Mouse (Mus musculus): ENCODE measurements around the gene Ttll11. TPM values are rescaled to one million over a fixed set of nuclear protein-coding genes. Genes with fewer than 3 reads are reported as not detected.

The Ttll11 gene
- polyA plus RNA-seq, 1 experiment from 2014 or later, result 6.0 TPM

DNA sequence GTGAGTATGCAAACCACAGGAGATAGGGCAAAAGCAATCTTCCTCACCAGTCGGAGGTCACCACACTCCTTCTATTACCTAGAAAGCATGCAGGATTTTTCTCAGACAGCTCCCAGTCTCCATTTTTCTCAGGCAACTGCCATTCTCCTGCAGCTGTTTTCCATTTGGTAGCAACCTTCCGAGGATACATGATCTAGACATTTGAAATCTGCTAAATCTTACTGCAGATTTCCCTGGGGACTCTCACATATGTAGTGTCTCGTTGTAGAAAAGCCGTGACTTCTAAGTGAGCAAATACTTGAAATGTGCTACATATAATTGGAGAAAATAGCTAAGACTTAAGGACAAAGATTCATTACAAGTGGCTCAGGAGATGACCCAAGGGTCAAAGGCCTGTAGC lies 151.8 kb downstream of the Ttll11 start:
- Histone ChIP-seq H3K4me3 (no peak overlapping the region), H3K27me3 (replicated peaks) (no peaks in the 10 kb centered on the region), H3K4me2 (replicated peaks) (no peak overlapping the region), H3K27ac (no peak overlapping the region), H3K9ac (no peak overlapping the region), H3K36me3 (no peaks in the 10 kb centered on the region), H3K4me1 (no peaks in the 10 kb centered on the region), H3K9me3 (no peaks in the 10 kb centered on the region)
- ATAC-seq (ENCODE audit: low FRiP score, low read depth), result no peak
- WGBS, result 71% methylated on average over 4 of the region's 4 CpGs

DNA sequence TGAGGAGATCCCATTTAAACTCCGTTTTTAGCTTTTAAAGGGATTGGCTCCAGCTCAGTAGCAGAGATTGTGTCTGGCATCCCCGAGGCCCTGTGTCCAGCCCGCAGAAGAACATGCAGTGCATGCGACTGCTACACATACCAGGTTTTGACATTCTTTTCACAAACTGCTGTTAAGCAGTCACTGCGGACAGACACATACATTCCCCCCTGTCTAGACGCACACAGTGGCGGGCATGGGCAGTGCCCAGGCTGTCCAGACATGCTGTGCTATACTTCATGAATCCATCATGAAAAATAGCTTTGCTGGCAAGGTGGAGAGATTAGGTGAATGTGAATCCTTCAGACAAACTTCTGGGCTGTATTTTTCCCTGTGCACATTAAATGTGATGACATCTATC lies 154.6 kb downstream of the Ttll11 start:
- 79% methylated on average over 7 of the region's 7 CpGs for WGBS
- H3K9ac ChIP-seq, result no peak overlapping the region
- H3K4me1 ChIP-seq, result no peaks in the 10 kb centered on the region
- H3K4me3 ChIP-seq, result no peak overlapping the region
- H3K9me3 ChIP-seq, result no peaks in the 10 kb centered on the region
- H3K4me2 ChIP-seq (replicated peaks), result no peak overlapping the region
- no peak for ATAC-seq (ENCODE audit: low FRiP score, low read depth)
- H3K27me3 ChIP-seq (replicated peaks), result no peaks in the 10 kb centered on the region
- H3K27ac ChIP-seq, result no peak overlapping the region
- no peaks in the 10 kb centered on the region for H3K36me3 ChIP-seq

DNA sequence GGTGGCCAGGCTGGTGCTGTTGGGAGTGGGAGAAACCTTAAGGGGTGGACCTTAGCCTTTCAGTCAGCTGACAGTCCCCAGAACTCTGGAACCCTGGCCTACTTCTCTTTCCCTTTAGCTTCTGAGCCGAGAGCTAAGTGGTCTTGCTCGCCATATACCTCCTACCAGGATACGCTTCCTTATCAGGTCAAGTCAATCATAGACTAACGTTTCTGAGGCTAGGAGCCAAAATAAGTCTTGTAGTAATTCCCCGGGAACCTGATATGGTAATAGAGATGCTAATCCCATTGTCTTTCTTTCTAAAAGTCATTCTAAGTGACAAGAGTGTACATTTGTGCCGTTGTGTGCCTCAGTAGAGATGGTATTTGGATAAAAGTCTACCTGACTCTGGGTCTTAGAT lies 156.1 kb downstream of the Ttll11 start:
- ATAC-seq (ENCODE audit: low FRiP score, low read depth), result no peak
- H3K9ac ChIP-seq, result no peak overlapping the region
- WGBS, result 84% methylated on average over 6 of the region's 6 CpGs
- no peaks in the 10 kb centered on the region for H3K27me3 ChIP-seq (replicated peaks)
- no peaks in the 10 kb centered on the region for H3K36me3 ChIP-seq
- H3K27ac ChIP-seq, result no peak overlapping the region
- no peak overlapping the region for H3K4me3 ChIP-seq
- H3K4me1 ChIP-seq, result no peaks in the 10 kb centered on the region
- H3K4me2 ChIP-seq (replicated peaks), result no peak overlapping the region
- H3K9me3 ChIP-seq, result no peaks in the 10 kb centered on the region

DNA sequence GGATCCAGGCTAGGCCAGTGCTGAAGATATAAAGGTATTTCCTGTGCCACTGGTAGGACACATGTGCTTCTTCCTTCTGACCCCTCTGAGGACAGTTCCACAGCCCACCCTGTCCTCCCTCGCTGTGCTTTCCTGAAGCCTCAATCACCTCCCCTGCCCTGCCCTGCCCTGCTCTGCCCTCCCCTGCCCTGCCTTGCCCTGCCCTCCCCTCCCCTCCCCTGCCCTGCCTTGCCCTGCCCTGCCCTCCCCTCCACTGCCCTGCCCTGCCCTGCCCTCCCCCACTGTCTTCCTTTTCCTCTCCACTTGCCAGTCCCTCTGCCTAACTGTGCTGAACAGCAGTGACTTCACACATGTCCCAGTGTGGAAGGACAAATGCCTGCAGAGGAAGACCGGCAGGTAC lies 160.8 kb downstream of the Ttll11 start:
- no peak overlapping the region for H3K4me3 ChIP-seq
- WGBS, result 83% methylated on average over 2 of the region's 2 CpGs
- no peaks in the 10 kb centered on the region for H3K27me3 ChIP-seq (replicated peaks)
- no peaks in the 10 kb centered on the region for H3K9me3 ChIP-seq
- no peaks in the 10 kb centered on the region for H3K4me1 ChIP-seq
- H3K4me2 ChIP-seq (replicated peaks), result no peak overlapping the region
- H3K27ac ChIP-seq, result no peak overlapping the region
- H3K36me3 ChIP-seq, result no peaks in the 10 kb centered on the region
- ATAC-seq (ENCODE audit: low FRiP score, low read depth), result no peak
- H3K9ac ChIP-seq, result no peak overlapping the region

DNA sequence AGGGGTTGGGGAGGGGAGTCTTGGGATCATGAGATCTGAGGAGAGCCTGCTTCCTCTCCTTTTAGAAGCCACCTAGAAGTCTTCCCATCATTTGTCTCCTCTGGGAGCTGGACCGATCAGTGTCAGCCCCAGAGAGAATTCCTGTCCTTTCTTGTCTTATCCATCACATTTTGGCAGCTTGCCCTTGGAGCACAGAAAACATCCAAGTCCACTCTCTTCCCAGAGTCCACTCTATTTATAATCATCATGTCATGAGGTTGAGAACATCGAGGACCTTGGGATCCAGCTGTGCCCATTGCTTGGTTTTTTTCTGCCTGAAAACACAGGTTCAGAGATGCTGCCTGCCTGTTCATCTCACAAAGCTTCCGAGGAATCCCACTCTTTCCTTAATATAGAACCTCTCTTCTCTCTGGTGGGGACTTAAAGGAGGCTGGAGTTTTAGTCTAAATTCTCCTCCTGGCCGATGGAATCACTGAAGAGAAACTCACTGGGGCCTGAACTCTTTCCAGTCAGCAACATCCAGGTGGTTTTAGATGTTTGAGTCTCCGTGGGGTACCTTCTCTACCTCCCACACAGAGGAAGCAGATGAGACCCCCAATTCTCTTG lies 163.6 kb downstream of the Ttll11 start:
- Histone ChIP-seq H3K27me3 (replicated peaks) (no peaks in the 10 kb centered on the region), H3K4me1 (no peaks in the 10 kb centered on the region), H3K4me3 (no peak overlapping the region), H3K9me3 (no peaks in the 10 kb centered on the region), H3K9ac (no peak overlapping the region), H3K27ac (no peak overlapping the region), H3K4me2 (replicated peaks) (no peak overlapping the region), H3K36me3 (no peaks in the 10 kb centered on the region)
- 81% methylated on average over 5 of the region's 5 CpGs for WGBS
- ATAC-seq (ENCODE audit: low FRiP score, low read depth), result no peak

DNA sequence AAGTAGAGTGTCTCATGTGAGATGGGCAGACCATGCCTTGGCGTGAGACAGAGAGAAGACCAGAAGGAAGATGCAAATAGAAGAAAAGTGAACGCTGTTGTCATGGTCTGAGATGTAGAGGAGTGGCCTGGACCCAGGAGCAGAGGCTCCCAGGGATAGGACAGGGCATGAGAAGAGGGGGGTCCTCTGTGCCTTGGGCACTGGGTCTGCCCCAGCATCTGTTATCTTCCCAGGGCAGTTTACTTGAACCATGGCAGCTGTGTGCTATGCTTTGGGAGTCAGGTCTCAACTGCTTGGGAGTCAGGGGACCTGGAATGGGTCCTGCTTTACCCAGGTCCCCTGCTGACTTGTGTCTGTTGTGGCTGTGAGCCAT lies 167.2 kb downstream of the Ttll11 start:
- ATAC-seq (ENCODE audit: low FRiP score, low read depth), result no peak
- H3K4me3 ChIP-seq, result no peak overlapping the region
- H3K9ac ChIP-seq, result no peak overlapping the region
- H3K27ac ChIP-seq, result no peak overlapping the region
- WGBS, result 85% methylated on average over 2 of the region's 2 CpGs
- peaks cover 4% of the 10 kb centered on the region; the same call in 1 of the 2 replicates for H3K4me1 ChIP-seq
- H3K4me2 ChIP-seq (replicated peaks), result no peak overlapping the region
- no peaks in the 10 kb centered on the region for H3K27me3 ChIP-seq (replicated peaks)
- H3K36me3 ChIP-seq, result no peaks in the 10 kb centered on the region
- H3K9me3 ChIP-seq, result no peaks in the 10 kb centered on the region

DNA sequence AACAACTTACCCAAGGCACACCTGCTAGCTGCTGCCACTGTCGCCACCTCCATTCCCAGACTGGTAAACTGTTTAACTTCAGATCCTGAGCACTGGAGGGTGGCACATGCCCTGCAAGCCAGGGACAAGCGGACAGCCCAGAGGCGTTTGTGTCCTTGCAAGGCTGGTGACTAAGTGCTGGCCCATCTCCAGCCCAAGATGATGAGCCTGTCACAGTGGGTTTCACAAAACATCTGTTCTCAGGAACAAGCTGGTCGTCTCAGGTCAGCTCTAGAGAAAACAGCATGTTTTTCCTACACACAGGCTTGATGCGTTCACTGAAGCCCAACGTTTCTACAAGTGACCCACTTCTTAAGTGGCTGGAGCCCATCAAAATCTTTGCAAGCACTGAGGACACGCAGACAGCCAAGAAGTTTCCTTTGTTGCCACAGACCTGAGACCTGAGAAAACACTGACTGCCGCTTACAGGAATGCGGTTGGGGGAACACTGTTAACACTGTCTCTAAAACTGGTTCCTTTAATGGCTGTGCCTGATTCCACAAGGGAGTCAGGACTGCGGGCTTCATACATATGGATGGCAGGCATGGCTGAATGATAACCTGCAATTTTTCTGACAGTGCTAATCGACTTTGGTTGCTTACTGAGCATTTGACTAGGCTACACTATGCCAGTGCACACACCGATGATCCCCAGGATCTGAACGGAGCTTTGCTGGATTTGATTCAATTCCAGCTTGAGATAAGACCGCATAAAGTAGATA lies 167.7 kb downstream of the Ttll11 start:
- H3K36me3 ChIP-seq, result no peaks in the 10 kb centered on the region
- H3K4me3 ChIP-seq, result no peak overlapping the region
- H3K4me2 ChIP-seq (replicated peaks), result no peak overlapping the region
- no peaks in the 10 kb centered on the region for H3K9me3 ChIP-seq
- no peaks in the 10 kb centered on the region for H3K27me3 ChIP-seq (replicated peaks)
- H3K27ac ChIP-seq, result no peak overlapping the region
- WGBS, result 75% methylated on average over 14 of the region's 14 CpGs
- ATAC-seq (ENCODE audit: low FRiP score, low read depth), result no peak
- H3K4me1 ChIP-seq, result peaks cover 4% of the 10 kb centered on the region; the same call in 1 of the 2 replicates
- no peak overlapping the region for H3K9ac ChIP-seq

DNA sequence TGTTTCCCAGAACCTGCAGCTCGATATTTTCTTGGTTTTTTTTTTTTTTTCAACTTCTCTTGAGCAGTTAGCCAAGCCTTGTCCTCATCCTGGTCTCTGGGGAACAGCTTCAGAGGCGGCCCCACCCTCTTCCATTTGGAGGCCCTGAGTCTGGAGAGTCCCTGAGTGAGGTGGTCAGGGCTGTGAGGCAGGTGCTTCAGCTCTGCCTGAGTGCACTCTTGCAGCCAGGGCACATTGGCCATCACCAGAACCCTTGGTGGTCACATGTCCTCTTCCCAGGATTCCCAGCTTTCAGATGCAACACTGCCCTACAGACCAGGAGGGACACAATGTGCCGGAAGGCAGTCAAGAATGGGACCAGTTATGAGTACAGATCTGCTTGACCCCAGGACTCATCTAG lies 169.7 kb downstream of the Ttll11 start:
- WGBS, result 85% methylated on average over 3 of the region's 3 CpGs
- H3K36me3 ChIP-seq, result no peaks in the 10 kb centered on the region
- H3K27ac ChIP-seq, result no peak overlapping the region
- no peak overlapping the region for H3K4me3 ChIP-seq
- ATAC-seq (ENCODE audit: low FRiP score, low read depth), result no peak
- H3K4me1 ChIP-seq, result peaks cover 4% of the 10 kb centered on the region; the same call in 1 of the 2 replicates
- H3K9ac ChIP-seq, result no peak overlapping the region
- no peaks in the 10 kb centered on the region for H3K9me3 ChIP-seq
- no peaks in the 10 kb centered on the region for H3K27me3 ChIP-seq (replicated peaks)
- no peak overlapping the region for H3K4me2 ChIP-seq (replicated peaks)

DNA sequence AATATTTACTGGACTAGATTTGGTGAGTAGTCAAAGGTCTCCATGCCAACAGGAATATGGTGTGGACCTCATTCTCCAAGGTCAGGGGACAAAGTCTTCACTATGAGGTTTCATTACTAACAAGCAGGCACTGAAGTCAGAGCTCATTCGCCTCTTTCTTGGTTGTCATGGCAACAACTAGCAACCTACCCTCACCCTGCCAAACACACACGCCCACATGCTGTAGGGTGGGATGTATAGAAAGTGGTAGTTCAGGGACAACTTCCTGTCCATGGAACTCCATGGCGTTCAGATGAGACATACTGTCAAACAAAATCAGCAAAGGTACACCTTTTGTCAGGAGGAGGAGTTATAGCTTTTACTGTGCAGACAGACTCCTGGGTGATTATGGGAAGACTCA lies 170.6 kb downstream of the Ttll11 start:
- H3K4me1 ChIP-seq, result peaks cover 4% of the 10 kb centered on the region; the same call in 1 of the 2 replicates
- H3K4me3 ChIP-seq, result no peak overlapping the region
- ATAC-seq (ENCODE audit: low FRiP score, low read depth), result no peak
- H3K27me3 ChIP-seq (replicated peaks), result no peaks in the 10 kb centered on the region
- H3K4me2 ChIP-seq (replicated peaks), result no peak overlapping the region
- WGBS, result 32% methylated on average over 3 of the region's 3 CpGs
- no peak overlapping the region for H3K9ac ChIP-seq
- no peaks in the 10 kb centered on the region for H3K36me3 ChIP-seq
- no peak overlapping the region for H3K27ac ChIP-seq
- H3K9me3 ChIP-seq, result no peaks in the 10 kb centered on the region

DNA sequence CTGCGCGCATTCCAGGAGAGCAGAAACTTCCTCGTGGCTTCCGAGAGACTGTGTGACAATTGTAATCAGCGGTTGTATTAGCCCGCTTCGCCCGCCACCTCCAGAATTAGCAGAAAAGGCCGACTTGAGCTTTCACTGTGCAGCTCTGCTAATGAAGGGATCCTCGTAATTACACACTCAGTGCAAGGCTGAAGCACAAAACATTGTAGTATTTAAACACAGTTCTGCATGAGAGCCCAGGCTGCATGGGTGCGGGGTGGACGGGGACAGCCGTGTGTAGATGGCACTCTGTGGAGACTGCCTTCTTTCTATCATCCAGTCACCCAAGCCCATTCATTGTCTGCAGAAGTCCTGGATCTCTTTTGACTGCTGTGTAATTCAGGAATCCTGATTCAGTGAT lies 173.8 kb downstream of the Ttll11 start:
- H3K4me2 ChIP-seq (replicated peaks), result no peak overlapping the region
- no peak for ATAC-seq (ENCODE audit: low FRiP score, low read depth)
- peaks cover 4% of the 10 kb centered on the region; the same call in 1 of the 2 replicates for H3K4me1 ChIP-seq
- H3K4me3 ChIP-seq, result no peak overlapping the region
- 78% methylated on average over 13 of the region's 13 CpGs for whole genome bisulfite sequencing
- H3K27me3 ChIP-seq (replicated peaks), result no peaks in the 10 kb centered on the region
- H3K9me3 ChIP-seq, result no peaks in the 10 kb centered on the region
- H3K9ac ChIP-seq, result no peak overlapping the region
- H3K36me3 ChIP-seq, result no peaks in the 10 kb centered on the region
- no peak overlapping the region for H3K27ac ChIP-seq

DNA sequence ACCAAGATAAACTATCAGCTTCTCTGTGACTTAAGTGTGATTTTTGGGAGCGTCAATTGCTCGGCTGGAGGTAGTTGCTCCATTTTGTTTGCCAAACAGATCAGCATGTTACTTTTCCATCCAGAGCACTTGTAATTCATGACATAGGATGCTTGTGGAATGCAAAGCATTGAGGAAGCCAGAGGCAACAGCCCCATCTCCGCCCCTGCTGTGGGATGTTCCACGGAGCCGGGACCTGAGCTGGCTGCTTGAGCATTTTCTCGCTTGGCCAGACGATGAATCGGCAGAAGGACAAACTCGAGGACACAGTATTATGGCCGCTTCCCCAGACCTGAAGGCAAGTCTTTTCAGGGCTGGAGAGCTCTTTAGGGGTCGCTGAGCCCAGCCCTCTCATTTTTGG lies 176.6 kb downstream of the Ttll11 start:
- H3K9me3 ChIP-seq, result no peaks in the 10 kb centered on the region
- ATAC-seq (ENCODE audit: low FRiP score, low read depth), result no peak
- H3K9ac ChIP-seq, result no peak overlapping the region
- 83% methylated on average over 11 of the region's 11 CpGs for WGBS
- no peak overlapping the region for H3K27ac ChIP-seq
- H3K4me2 ChIP-seq (replicated peaks), result no peak overlapping the region
- H3K4me1 ChIP-seq, result no peaks in the 10 kb centered on the region
- no peaks in the 10 kb centered on the region for H3K27me3 ChIP-seq (replicated peaks)
- H3K4me3 ChIP-seq, result no peak overlapping the region
- no peaks in the 10 kb centered on the region for H3K36me3 ChIP-seq

DNA sequence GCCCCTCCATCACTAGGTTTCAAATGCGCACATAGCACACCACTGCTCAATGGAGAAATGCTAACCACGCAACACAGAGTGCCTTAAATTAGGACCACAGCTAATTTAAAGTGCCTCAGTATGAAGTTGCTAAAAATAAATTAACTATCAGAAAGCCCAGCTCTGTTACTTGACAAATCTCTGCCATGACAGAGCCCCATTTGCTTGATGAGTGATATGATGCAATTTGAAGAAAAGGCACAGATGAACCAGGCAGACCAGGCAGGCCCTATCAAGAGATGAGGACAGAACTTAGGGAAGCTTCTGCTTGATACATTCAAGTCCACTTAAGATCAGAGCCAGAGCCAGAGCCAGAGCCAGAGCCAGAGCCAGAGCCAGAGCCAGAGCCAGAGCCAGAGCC lies 178.0 kb downstream of the Ttll11 start:
- Histone ChIP-seq H3K4me2 (replicated peaks) (no peak overlapping the region), H3K4me1 (no peaks in the 10 kb centered on the region), H3K36me3 (no peaks in the 10 kb centered on the region), H3K27ac (no peak overlapping the region), H3K4me3 (no peak overlapping the region), H3K9me3 (no peaks in the 10 kb centered on the region), H3K27me3 (replicated peaks) (no peaks in the 10 kb centered on the region), H3K9ac (no peak overlapping the region)
- WGBS, result 93% methylated on average over 2 of the region's 2 CpGs
- no peak for ATAC-seq (ENCODE audit: low FRiP score, low read depth)

DNA sequence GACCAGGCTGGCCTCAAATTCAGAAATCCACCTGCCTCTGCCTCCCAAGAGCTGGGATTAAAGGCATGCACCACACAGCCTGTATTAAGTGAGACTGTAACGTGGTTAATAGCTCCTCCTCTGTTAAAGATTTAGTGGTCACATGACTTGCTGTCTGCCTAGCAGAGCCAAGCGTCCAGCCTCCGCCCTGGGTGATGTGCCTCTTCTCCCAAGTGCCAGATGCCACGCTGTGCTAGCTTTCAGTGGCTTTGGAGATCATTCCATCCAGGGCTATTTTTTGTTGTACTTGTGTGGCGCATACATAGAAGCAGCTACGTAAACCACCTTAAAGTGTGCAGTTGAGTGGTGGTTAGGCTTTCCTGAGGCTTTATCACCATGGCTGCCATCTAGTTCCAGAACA lies 180.6 kb downstream of the Ttll11 start:
- Histone ChIP-seq H3K9me3 (no peaks in the 10 kb centered on the region), H3K4me1 (no peaks in the 10 kb centered on the region), H3K4me2 (replicated peaks) (no peak overlapping the region), H3K36me3 (no peaks in the 10 kb centered on the region), H3K27me3 (replicated peaks) (no peaks in the 10 kb centered on the region), H3K27ac (no peak overlapping the region), H3K9ac (no peak overlapping the region), H3K4me3 (no peak overlapping the region)
- 77% methylated on average over 6 of the region's 6 CpGs for WGBS
- no peak for ATAC-seq (ENCODE audit: low FRiP score, low read depth)

All from neural tube, embryonic 12.5 days (tissue).